Mouse (Mus musculus): Measurements from ENCODE around the gene Uggt2. TPM values are rescaled to one million over a fixed set of nuclear protein-coding genes. Genes with fewer than 3 reads are reported as not detected.
"Not testable (repeated sequence)": the region's sequence is repeated elsewhere in the genome, so short reads cannot be mapped to it uniquely, and the experiment has no call there.

Uggt2 gene
- polyA plus RNA-seq, 1 experiment, result 36.2 TPM

DNA sequence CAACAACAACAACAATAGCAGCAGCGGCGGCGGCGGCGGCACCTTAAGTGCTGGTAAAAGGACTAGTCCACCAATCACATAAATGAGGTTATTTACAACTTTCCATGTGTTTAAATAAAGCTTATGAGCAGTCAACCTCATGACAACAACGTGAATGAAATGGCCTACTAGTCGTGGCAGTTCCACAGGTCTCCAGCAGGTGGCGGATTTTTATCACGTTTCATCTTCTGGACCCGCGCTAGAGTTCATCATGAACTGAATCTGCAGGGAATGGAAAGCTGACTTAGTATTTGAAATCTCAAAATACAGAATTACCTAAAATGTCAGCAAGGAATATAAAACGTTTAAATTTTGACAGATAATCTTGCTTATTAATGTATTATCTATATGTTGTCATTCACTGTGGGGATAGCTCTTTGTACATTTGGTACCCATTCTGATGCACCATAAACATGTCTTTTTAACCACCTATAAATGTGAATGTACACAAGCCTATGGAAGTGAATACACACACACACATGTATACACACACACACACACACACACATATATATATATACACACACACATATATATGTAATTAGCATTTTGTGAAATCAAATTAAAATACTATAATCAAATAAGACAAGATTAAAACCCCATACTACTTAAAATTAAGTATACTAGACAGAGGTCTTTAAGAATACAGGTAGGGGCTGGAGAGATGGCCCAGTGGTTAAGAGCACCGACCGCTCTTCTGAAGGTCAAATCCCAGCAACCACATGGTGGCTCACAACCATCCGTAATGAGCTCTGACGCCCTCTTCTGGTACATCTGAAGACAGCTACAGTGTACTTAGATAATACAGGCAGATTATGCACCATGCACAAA is 112.3 kb downstream of the Uggt2 start:
- Histone ChIP-seq H3K27me3 (ENCODE audit: control insufficient read depth, insufficient read depth, low read length) (no peaks in the 10 kb centered on the region), H3K4me1 (ENCODE audit: control insufficient read depth, insufficient read depth, low read length) (no peaks in the 10 kb centered on the region), H3K4me3 (replicated peaks; ENCODE audit: insufficient read depth, low read depth, low read length) (no peak overlapping the region), H3K27ac (ENCODE audit: insufficient read depth, low read length) (no peak overlapping the region)
- peak; percentile 63 to 77 for DNase-seq
- peak; percentile 74 for TF ChIP-seq CTCF (IDR thresholded peaks at IDR 0.05; ENCODE audit: borderline replicate concordance, insufficient read depth, low read depth, low read length)
- no peak for TF ChIP-seq POLR2A (IDR thresholded peaks at IDR 0.05; ENCODE audit: borderline replicate concordance, insufficient read depth, low read length)
- WGBS, result 44% methylated on average over 16 of the region's 16 CpGs

GRCm38 (mm10) chr14:118984161-118984560 is 115.1 kb downstream of the Uggt2 start:
- H3K27me3 ChIP-seq (ENCODE audit: control insufficient read depth, insufficient read depth, low read length), result no peaks in the 10 kb centered on the region
- no peaks in the 10 kb centered on the region for H3K4me1 ChIP-seq (ENCODE audit: control insufficient read depth, insufficient read depth, low read length)
- H3K4me3 ChIP-seq (replicated peaks; ENCODE audit: insufficient read depth, low read depth, low read length), result no peak overlapping the region
- no peak for DNase-seq
- H3K27ac ChIP-seq (ENCODE audit: insufficient read depth, low read length), result no peak overlapping the region
- TF ChIP-seq CTCF (IDR thresholded peaks at IDR 0.05; ENCODE audit: borderline replicate concordance, insufficient read depth, low read depth, low read length) (no peak), POLR2A (IDR thresholded peaks at IDR 0.05; ENCODE audit: borderline replicate concordance, insufficient read depth, low read length) (no peak)
- 80% methylated on average over 4 of the region's 4 CpGs for WGBS

DNA sequence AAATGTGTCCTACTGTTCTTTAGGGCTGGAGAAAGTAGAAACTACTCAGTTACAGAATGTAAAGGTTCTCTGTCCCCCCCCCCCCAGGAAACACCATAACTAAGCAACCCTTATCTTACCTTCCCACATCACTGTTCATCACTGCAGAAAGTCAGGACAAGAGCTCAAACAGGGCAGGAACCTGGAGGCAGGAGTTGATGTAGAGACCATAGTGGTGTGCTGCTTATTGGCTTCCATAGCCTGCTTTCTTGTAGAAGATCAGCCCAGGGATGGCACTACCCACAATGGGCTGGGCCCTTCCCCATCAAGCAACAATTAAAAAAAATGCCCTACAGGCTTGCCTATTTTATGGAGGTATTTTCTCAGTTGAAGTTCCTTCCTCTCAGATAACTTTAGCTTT is 115.8 kb downstream of the Uggt2 start:
- Histone ChIP-seq H3K4me1 (ENCODE audit: control insufficient read depth, insufficient read depth, low read length) (no peaks in the 10 kb centered on the region), H3K27ac (ENCODE audit: insufficient read depth, low read length) (no peak overlapping the region), H3K4me3 (replicated peaks; ENCODE audit: insufficient read depth, low read depth, low read length) (no peak overlapping the region), H3K27me3 (ENCODE audit: control insufficient read depth, insufficient read depth, low read length) (no peaks in the 10 kb centered on the region)
- TF ChIP-seq POLR2A (IDR thresholded peaks at IDR 0.05; ENCODE audit: borderline replicate concordance, insufficient read depth, low read length), result no peak
- no peak for DNase-seq

DNA sequence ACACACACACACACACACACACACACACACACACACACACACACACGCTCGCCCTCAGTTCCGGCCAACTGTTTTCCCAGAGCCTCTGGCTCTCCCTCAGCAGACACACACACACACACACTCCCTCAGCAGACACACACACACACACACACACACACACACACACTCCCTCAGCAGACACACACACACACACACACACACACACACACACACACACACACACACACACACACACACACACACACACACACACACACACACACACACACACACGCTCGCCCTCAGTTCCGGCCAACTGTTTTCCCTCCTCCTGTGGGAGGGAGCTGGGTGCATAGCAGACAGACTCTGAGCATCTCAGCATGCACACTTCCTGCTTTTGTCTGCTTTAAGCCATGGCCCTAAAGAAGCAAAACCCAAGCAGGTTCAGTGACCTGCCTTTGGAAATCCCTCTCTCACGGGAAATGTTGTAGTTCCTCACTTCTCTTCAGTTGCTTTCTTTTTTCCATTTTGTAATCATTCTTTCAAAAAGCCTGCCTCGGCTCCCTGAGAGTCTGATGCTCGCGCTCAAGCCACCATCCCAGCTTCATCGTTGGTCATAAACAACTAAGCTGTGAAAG is 116.7 kb downstream of the Uggt2 start:
- not testable (repeated sequence) for H3K27ac ChIP-seq (ENCODE audit: insufficient read depth, low read length); H3K4me3 ChIP-seq (replicated peaks; ENCODE audit: insufficient read depth, low read depth, low read length); H3K27me3 ChIP-seq (ENCODE audit: control insufficient read depth, insufficient read depth, low read length); DNase-seq; H3K4me1 ChIP-seq (ENCODE audit: control insufficient read depth, insufficient read depth, low read length)
- WGBS, result 53% methylated on average over 11 of the region's 11 CpGs

DNA sequence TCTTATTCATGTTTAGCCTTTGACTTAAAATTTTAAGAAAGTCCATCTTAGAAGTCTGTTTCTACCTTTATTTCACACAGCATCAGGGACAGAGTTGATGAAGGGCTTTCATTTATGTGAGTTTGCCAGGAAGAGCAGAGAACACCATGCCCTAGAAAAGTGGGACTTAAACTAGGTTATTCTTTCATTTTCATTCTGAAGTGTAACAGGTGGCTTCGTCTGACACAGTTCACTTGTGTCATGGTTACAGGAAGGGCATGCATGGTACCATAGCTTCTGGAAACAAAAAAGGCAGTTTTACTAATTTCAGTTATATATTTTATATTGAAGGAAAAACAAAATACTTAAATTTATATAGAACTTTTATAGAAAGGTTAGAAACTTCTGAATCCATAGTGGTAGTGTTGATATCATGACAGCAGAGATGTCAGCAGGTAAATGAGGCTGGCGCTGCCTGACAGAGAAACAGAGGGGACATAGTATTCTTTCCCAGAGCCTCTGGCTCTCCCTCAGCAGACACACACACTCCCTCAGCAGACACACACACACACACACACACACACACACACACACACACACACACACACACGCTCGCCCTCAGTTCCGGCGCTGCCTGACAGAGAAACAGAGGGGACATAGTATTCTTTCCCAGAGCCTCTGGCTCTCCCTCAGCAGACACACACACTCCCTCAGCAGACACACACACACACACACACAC is 117.4 kb downstream of the Uggt2 start:
- not testable (repeated sequence) for DNase-seq; H3K4me1 ChIP-seq (ENCODE audit: control insufficient read depth, insufficient read depth, low read length); H3K4me3 ChIP-seq (replicated peaks; ENCODE audit: insufficient read depth, low read depth, low read length); H3K27me3 ChIP-seq (ENCODE audit: control insufficient read depth, insufficient read depth, low read length); H3K27ac ChIP-seq (ENCODE audit: insufficient read depth, low read length)
- 67% methylated on average over 6 of the region's 6 CpGs for WGBS

GRCm38 (mm10) chr14:118980890-118981289 is 118.3 kb downstream of the Uggt2 start:
- TF ChIP-seq CTCF (IDR thresholded peaks at IDR 0.05; ENCODE audit: borderline replicate concordance, insufficient read depth, low read depth, low read length), result no peak
- TF ChIP-seq POLR2A (IDR thresholded peaks at IDR 0.05; ENCODE audit: borderline replicate concordance, insufficient read depth, low read length), result no peak
- Histone ChIP-seq H3K4me1 (ENCODE audit: control insufficient read depth, insufficient read depth, low read length) (no peaks in the 10 kb centered on the region), H3K27me3 (ENCODE audit: control insufficient read depth, insufficient read depth, low read length) (no peaks in the 10 kb centered on the region), H3K27ac (ENCODE audit: insufficient read depth, low read length) (no peak overlapping the region), H3K4me3 (replicated peaks; ENCODE audit: insufficient read depth, low read depth, low read length) (no peak overlapping the region)
- WGBS, result 85% methylated on average over 8 of the region's 8 CpGs
- DNase-seq, result no peak

GRCm38 (mm10) chr14:118980358-118980757 is 118.9 kb downstream of the Uggt2 start:
- H3K4me1 ChIP-seq (ENCODE audit: control insufficient read depth, insufficient read depth, low read length), result no peaks in the 10 kb centered on the region
- H3K27ac ChIP-seq (ENCODE audit: insufficient read depth, low read length), result no peak overlapping the region
- TF ChIP-seq POLR2A (IDR thresholded peaks at IDR 0.05; ENCODE audit: borderline replicate concordance, insufficient read depth, low read length), result no peak
- no peak for TF ChIP-seq CTCF (IDR thresholded peaks at IDR 0.05; ENCODE audit: borderline replicate concordance, insufficient read depth, low read depth, low read length)
- H3K4me3 ChIP-seq (replicated peaks; ENCODE audit: insufficient read depth, low read depth, low read length), result no peak overlapping the region
- no peaks in the 10 kb centered on the region for H3K27me3 ChIP-seq (ENCODE audit: control insufficient read depth, insufficient read depth, low read length)
- 56% methylated on average over 5 of the region's 5 CpGs for WGBS
- DNase-seq, result no peak

All from cerebellum, adult 2 months (tissue).